Mouse (Mus musculus) olfactory bulb, adult 2 months (tissue): ENCODE measurements at regions not wholly inside any gene's neighbourhood (a gene's known extent, or its start where the extent isn't known, plus 50 kb on each side); places are given as distances from the start of the nearest gene placed in this dataset.

ENCODE experiments used
- CTCF ChIP-seq: fragments of 200-500 bp; IDR thresholded peaks from 2 replicates; pipeline ENCODE4 v1.5.1; 2012; ENCODE audit warnings: low read depth, mild to moderate bottlenecking, low read length, moderate library complexity; ENCODE audit not compliant: insufficient read depth
- POLR2A ChIP-seq: fragments of 200-500 bp; IDR thresholded peaks from 2 replicates; pipeline ENCODE4 v1.6.1; 2012; ENCODE audit warnings: mild to moderate bottlenecking, low read depth, low read length, moderate library complexity; ENCODE audit not compliant: insufficient read depth

GRCm38 (mm10) chr2:174868743-174869369 is 108.4 kb downstream of the Edn3 start:
- TF ChIP-seq CTCF, result no peak
- no peak for TF ChIP-seq POLR2A
